Mouse (Mus musculus) ES-Bruce4 (cell line): ENCODE data around the gene Cog2. TPM values are rescaled to one million over a fixed set of nuclear protein-coding genes. Genes with fewer than 3 reads are reported as not detected.

Source experiments
- H3K27ac ChIP-seq: 2 replicates; pipeline ENCODE4 v1.5.1; 2012; ENCODE audit warnings: low read length, inconsistent platforms; ENCODE audit not compliant: insufficient read depth
- H3K27me3 ChIP-seq: 2 replicates; pipeline ENCODE4 v1.6.1; 2012; ENCODE audit warnings: mild to moderate bottlenecking, low read length, inconsistent platforms; ENCODE audit not compliant: control insufficient read depth, poor library complexity, insufficient read depth, severe bottlenecking
- H3K36me3 ChIP-seq: 2 replicates; pipeline ENCODE4 v1.6.1; 2012; ENCODE audit warnings: inconsistent platforms, mild to moderate bottlenecking, low read length, moderate library complexity; ENCODE audit not compliant: control insufficient read depth, poor library complexity, insufficient read depth, severe bottlenecking
- H3K4me1 ChIP-seq: one replicate; pipeline ENCODE4 v1.8.1; 2011; ENCODE audit warnings: low read length; ENCODE audit not compliant: control insufficient read depth, insufficient read depth
- H3K4me3 ChIP-seq: 2 replicates; pipeline ENCODE4 v1.5.1; 2011; ENCODE audit warnings: low read depth, mild to moderate bottlenecking, low read length
- H3K9ac ChIP-seq: 2 replicates; pipeline ENCODE4 v1.6.1; 2012; ENCODE audit warnings: low read depth, mild to moderate bottlenecking, inconsistent platforms; ENCODE audit not compliant: poor library complexity, severe bottlenecking
- H3K9me3 ChIP-seq: replicated peaks from 2 replicates; pipeline ENCODE4 v1.6.1; 2012; ENCODE audit warnings: mild to moderate bottlenecking, low read length, inconsistent platforms; ENCODE audit not compliant: control insufficient read depth, poor library complexity, insufficient read depth, severe bottlenecking
- CTCF ChIP-seq: IDR thresholded peaks from one replicate; pipeline ENCODE4 v1.8.1; 2011; ENCODE audit warnings: low read depth, low read length
- EP300 ChIP-seq: IDR thresholded peaks from 2 replicates; pipeline ENCODE4 v1.6.1; 2011; ENCODE audit warnings: low read depth, low read length; ENCODE audit not compliant: insufficient read depth
- POLR2A ChIP-seq: IDR thresholded peaks from one replicate; pipeline ENCODE4 v1.8.1; 2011; ENCODE audit warnings: low read length; ENCODE audit not compliant: insufficient read depth
- polyA plus RNA-seq: library from polyadenylated mRNA; stranded (reverse); fragments of >200 nt; gene quantifications from 2 replicates; pipeline ENCODE4 v1.2.4, GENCODE M21; 2011; ENCODE audit warnings: low read depth; ENCODE audit not compliant: missing spikeins, insufficient read depth, insufficient read length

Gene Cog2
- polyA plus RNA-seq, 1 experiment = 22.1 TPM

DNA sequence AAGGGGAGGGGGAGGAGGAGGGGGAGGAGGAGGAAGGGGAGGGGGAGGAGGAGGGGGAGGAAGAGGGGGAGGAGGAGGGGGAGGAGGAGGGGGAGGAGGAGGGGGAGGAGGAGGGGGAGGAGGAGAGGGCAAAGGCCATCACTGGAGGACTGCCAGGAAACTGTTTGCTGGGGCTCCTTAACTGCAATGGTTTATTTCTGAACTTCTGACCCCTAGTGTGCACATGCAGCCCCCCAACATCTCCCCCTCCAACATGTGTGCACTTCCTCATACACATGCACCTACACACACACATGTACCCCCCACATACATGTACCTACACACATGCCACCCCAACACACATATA, 51.8 kb downstream of the Cog2 start:
- H3K4me1 ChIP-seq = no peaks in the 10 kb centered on the region
- H3K4me3 ChIP-seq = no peak overlapping the region
- H3K9ac ChIP-seq = no peak overlapping the region
- no peaks in the 10 kb centered on the region for H3K9me3 ChIP-seq
- H3K27me3 ChIP-seq = no peaks in the 10 kb centered on the region
- TF ChIP-seq EP300 (no peak), POLR2A (no peak), CTCF (no peak)
- no peak overlapping the region for H3K27ac ChIP-seq
- no peaks in the 10 kb centered on the region for H3K36me3 ChIP-seq

DNA sequence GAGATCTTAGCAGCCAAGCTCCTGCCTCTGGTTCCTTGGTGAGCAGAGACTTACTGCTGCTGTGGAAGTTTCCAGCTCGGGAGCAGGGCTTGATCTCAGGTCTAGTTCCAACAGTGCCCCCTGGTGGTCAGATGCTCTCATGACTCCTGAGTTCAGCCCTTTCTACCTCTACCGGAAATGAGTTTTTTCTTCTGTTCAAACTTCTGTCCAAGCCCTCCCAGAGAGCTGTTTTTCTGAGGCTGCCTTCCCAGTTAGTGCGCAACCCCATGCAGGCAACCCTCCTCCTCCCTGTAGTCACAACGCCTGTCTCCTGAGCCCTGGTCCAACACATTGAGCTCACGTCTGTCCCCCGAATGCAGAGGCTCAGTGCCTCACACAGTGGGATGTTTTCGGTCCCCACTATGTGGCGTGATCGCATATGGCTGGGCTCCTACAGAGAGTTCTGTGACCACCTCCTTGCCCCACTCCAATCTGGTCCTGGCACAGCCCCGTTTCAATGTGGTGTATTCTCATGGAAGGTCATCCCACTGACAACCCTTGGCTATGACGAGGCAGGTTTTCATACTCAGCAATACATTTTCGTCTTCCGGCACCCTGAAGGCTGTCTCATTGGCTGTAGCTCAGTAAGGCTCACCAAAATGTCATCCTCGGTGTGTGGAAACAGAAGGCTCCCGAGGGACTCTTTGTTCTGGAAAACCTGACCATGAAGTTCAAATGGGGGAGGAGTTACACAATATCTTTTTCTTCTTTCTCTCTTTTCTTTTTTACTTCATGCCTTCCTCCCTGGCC, 53.2 kb downstream of the Cog2 start:
- peak; percentile 83 for TF ChIP-seq CTCF
- no peak for TF ChIP-seq EP300
- TF ChIP-seq POLR2A = no peak
- Histone ChIP-seq H3K36me3 (no peaks in the 10 kb centered on the region), H3K9me3 (no peaks in the 10 kb centered on the region; the same call in 1 of the 2 replicates), H3K9ac (no peak overlapping the region), H3K27me3 (no peaks in the 10 kb centered on the region), H3K27ac (no peak overlapping the region), H3K4me1 (no peaks in the 10 kb centered on the region), H3K4me3 (no peak overlapping the region)

GRCm38 (mm10) chr8:124575811-124576210, 55.2 kb downstream of the Cog2 start, which contains the start of gene Capn9:
Gene Capn9, plus strand, starts transcription at chr8:124576111.
- no peak within 1 kb of the TSS for H3K4me3 ChIP-seq
- H3K9me3 ChIP-seq = no peaks in the 10 kb centered on the region; the same call in 1 of the 2 replicates
- H3K9ac ChIP-seq = no peak within 1 kb of the TSS
- H3K36me3 ChIP-seq = no peaks in the 10 kb centered on the region
- TF ChIP-seq CTCF = no peak
- no peak for TF ChIP-seq POLR2A
- no peak for TF ChIP-seq EP300
- no peaks in the 10 kb centered on the region for H3K27me3 ChIP-seq
- no peaks in the 10 kb centered on the region for H3K4me1 ChIP-seq
- H3K27ac ChIP-seq = no peak within 1 kb of the TSS

DNA sequence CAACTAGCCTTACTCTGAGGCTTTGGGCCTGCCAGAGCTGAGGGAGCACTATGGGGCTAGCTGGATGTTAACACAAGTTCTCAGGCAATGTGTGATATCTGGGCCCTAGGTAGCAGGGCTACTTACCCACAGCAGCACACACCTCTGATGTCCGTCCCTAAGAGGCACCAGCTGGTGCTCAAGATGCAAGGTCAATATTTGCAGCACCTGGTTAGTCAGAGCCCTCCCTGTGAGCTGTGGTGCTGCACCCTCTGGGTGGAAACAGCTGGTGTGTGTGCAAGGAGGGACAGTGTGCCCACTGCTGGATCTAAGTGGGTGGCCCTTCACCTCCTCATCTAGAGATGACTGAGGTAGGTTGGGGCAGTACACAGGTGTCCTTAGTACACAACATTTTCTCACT, 56.2 kb downstream of the Cog2 start:
- Histone ChIP-seq H3K27ac (no peak overlapping the region), H3K4me1 (no peaks in the 10 kb centered on the region), H3K36me3 (no peaks in the 10 kb centered on the region), H3K9ac (no peak overlapping the region), H3K9me3 (no peaks in the 10 kb centered on the region; the same call in 1 of the 2 replicates), H3K27me3 (no peaks in the 10 kb centered on the region), H3K4me3 (no peak overlapping the region)
- TF ChIP-seq POLR2A (no peak), EP300 (no peak), CTCF (no peak)

GRCm38 (mm10) chr8:124585718-124586425, 65.3 kb downstream of the Cog2 start:
- H3K27ac ChIP-seq = no peak overlapping the region
- TF ChIP-seq POLR2A = no peak
- no peak for TF ChIP-seq EP300
- TF ChIP-seq CTCF = no peak
- peaks cover 4% of the 10 kb centered on the region; the same call in 1 of the 2 replicates for H3K9me3 ChIP-seq
- no peak overlapping the region for H3K4me3 ChIP-seq
- no peaks in the 10 kb centered on the region for H3K27me3 ChIP-seq
- no peaks in the 10 kb centered on the region for H3K36me3 ChIP-seq
- no peak overlapping the region for H3K9ac ChIP-seq
- no peaks in the 10 kb centered on the region for H3K4me1 ChIP-seq

- Histone ChIP-seq H3K9ac (no peak overlapping the region), H3K27ac (no peak overlapping the region), H3K27me3 (no peaks in the 10 kb centered on the region), H3K9me3 (peaks cover 4% of the 10 kb centered on the region; the same call in 1 of the 2 replicates), H3K4me1 (no peaks in the 10 kb centered on the region), H3K36me3 (no peaks in the 10 kb centered on the region), H3K4me3 (no peak overlapping the region)
- no peak for TF ChIP-seq CTCF
- no peak for TF ChIP-seq EP300
- no peak for TF ChIP-seq POLR2A
These were observed 66.0 kb downstream of the Cog2 start for GRCm38 (mm10) chr8:124586556-124586955.
